Mouse (Mus musculus) ES-Bruce4 (cell line): ENCODE results near the gene Adcy9.

Experiments used
- CTCF ChIP-seq: IDR thresholded peaks from one replicate; pipeline ENCODE4 v1.8.1; 2011; ENCODE audit warnings: low read depth, low read length
- EP300 ChIP-seq: IDR thresholded peaks from 2 replicates; pipeline ENCODE4 v1.6.1; 2011; ENCODE audit warnings: low read depth, low read length; ENCODE audit not compliant: insufficient read depth
- POLR2A ChIP-seq: IDR thresholded peaks from one replicate; pipeline ENCODE4 v1.8.1; 2011; ENCODE audit warnings: low read length; ENCODE audit not compliant: insufficient read depth

GRCm38 (mm10) chr16:4418072-4418471 is 2.2 kb downstream of the Adcy9 start:
- no peak for TF ChIP-seq CTCF
- TF ChIP-seq POLR2A = no peak
- TF ChIP-seq EP300 = no peak
